Mouse (Mus musculus) kidney, adult 11 months (tissue): ENCODE data around the gene Hps6.

Source experiments
- DNase-seq: peaks from one replicate; pipeline ENCODE4 v3.0.0; 2022

Hps6 gene

GRCm38 (mm10) chr19:46003371-46004226 lies at the start of gene Hps6:
Hps6 (plus strand) TSS chr19:46003508.
- peak; percentile 91 for DNase-seq

DNA sequence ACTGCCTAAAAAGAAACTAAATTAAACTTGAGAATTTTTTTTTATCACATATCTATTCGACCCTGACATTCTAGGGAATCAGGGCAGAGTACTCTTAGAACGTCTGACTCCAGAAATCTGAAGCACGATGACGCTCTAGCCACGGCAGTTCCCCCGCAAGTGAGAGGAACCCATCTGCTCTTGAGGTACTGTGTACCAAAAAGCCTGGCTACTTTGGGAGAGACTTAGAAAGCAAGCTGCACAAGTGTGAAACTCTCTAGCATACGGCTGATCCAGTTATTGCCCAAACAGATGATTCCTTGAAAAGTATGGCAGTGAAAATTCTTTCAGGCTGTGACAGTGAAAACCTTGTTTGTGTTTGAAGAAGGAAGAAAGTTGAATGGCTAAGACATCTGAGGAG lies 46.6 kb upstream of the Hps6 start:
- DNase-seq, result no peak

- DNase-seq, result no peak
Observed at GRCm38 (mm10) chr19:45960770-45961169, 42.5 kb upstream of the Hps6 start.

DNA sequence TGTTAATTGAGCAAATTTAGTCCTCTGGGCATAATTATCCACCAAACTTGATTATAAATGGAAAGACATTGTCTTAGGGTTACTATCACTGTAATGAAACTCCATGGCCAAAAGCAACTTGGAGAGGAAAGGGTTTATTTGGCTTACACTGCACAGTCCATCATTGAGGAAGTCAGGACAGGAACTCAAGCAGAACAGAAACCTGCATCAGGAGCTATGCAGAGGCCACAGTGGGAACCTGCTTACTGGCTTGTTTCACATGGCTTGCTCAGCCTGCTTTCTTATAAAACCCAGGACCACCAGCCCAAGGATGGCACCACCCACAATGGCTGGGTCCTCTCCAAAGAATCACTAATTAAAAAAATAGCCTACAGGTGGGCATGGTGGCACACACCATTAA lies 18.9 kb upstream of the Hps6 start:
- DNase-seq, result no peak

- no peak for DNase-seq
Observed at GRCm38 (mm10) chr19:45988238-45988637, 15.1 kb upstream of the Hps6 start.

DNA sequence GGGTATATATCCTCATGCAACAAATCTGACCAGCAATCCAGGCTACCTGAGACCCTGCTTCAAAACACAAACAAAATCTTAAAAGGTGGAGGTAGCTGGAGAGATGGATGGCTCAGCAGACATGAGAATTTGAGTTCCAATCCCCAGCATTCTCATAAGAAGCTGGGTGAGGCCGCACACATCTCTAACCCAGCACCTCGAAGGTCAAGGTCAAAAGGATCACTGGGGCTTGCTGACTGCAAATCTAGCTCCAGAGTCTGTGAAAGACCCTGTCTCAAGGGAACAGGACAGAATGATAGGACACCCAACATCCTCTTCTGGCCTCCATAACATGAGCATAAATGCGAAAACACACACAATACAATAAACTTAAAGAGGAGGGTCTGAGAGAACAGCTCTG lies 12.1 kb upstream of the Hps6 start:
- no peak for DNase-seq

DNA sequence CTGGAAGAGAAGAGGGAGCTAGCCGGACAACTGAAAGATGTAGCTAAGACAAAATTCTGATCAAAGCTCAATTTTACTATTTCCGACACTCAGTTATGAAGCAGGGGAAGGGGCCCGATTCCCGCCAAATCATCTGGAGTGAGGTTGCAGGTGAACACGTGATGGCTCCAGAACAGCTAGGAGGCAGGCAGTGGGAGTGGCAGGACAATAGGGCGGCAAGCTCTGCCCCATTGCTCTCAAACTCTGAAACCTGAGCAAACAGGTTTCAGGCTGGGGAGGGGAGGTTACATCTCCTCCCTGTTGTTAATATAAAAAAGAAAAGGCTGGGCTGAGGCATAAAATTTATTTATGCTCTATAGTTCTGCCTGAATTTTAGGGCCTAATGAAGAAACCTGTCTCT lies 9.9 kb upstream of the Hps6 start:
- DNase-seq, result peak; percentile 78

- peak; percentile 77 for DNase-seq
Observed at GRCm38 (mm10) chr19:45993981-45994737, 9.1 kb upstream of the Hps6 start.

DNA sequence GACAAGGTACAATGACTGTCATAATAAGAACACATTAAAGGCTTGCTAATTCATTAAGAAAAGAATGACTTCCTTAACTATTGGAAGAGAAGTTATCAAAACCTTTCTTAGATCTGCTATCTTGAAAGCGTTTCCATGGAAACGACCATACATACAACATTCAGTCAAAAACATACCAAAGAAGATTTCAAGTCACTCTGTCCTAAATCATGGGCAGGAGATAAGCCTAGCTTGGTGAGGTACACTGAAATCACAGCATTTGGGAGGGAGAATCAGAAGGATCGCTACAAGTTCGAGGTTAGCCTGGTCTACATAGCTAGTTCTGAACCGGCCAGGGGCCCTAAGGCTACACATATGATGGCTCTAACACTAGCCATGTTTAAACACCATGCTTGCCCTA lies 5.9 kb upstream of the Hps6 start:
- DNase-seq, result no peak

DNA sequence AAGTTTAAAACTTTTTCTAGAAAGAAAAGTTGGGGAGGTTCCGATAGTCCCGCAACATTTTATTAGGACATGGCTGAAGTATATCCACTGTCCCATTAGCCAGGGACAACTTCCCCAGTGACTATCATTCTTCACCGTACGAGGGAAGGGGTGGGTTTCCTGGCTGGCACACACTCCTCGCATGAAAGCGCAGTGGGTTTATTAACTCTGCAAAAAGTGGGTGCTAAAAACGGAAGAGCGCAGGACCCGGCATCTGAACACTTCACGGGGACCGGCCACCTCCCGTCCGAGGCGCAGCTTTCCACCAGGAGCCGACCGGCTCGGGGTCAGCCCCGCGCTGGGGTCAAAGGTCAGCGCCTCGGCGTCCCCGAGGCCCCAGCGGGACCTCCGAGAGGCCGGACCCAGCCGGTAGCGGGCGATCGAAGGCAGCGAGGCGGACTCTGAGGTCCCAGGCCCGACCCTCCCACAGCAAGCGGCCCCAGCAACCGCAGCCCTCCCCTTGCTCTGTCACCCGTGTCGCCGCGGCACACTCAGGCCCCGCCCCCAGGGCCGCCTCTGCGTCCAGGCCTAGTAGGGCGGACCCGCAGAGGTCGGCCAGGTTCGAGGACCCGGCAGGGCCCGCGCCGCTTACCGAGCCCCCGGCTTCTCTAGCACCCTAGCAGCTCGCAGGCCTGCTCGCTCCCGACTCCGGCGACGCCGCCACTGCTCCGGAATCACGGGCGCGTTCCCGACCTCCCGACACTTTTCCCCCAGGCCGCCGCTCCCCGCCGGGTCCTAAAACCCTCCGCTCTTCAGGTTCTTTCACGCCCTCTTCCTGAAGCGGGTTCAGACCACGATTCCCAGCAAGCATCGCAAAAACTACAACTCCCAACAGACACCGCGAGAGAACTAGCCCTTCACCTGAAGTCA lies 5.3 kb upstream of the Hps6 start, which contains the start of gene Armh3:
TSS of gene Armh3 (minus strand) at position 704 of the 909 bp plus-strand sequence.
- DNase-seq, result peak; percentile 94

- no peak for DNase-seq
Observed at GRCm38 (mm10) chr19:45998694-45999217, 4.6 kb upstream of the Hps6 start.

DNA sequence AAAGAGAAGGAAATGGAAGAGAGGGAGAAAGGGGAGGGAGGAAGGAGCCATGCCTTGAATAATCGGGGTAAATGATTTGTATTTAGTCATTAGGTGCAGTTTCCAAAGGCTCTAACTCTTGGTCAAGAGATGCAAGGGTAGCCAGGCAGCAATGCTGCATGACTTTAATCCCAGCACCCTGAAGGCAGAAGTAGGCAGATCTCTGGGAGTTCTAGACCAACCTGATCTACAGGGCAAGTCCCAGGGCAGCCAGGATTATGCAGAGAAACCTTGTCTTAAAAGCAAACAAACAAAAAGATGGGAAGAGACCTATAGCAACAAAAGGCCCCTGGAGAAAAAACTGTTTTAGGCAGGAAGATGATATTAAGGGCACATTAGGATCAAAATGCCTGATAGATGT lies 3.9 kb upstream of the Hps6 start:
- DNase-seq, result no peak

DNA sequence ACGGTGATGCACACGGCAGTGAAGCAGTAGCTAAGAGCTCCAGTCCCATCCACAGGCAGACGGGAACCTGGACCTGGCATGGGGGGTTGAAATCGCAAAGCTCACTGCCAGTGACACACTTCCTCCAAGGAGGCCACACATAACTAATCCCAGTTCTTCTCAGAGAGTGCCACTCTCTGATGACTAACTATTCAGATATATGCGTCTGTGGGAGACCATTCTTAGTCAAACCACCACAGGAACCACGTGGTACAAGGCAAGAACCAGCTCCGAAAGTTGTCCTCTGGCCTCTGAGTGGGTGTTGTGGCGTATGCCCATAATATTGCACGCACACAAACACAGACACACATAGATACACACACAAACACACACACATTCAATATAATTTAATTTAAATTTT lies 1.0 kb upstream of the Hps6 start:
- DNase-seq, result no peak

GRCm38 (mm10) chr19:46004814-46005466 lies 1.6 kb downstream of the Hps6 start:
- DNase-seq, result no peak

- DNase-seq, result no peak
Observed at GRCm38 (mm10) chr19:46005680-46006079, 2.4 kb downstream of the Hps6 start.

DNA sequence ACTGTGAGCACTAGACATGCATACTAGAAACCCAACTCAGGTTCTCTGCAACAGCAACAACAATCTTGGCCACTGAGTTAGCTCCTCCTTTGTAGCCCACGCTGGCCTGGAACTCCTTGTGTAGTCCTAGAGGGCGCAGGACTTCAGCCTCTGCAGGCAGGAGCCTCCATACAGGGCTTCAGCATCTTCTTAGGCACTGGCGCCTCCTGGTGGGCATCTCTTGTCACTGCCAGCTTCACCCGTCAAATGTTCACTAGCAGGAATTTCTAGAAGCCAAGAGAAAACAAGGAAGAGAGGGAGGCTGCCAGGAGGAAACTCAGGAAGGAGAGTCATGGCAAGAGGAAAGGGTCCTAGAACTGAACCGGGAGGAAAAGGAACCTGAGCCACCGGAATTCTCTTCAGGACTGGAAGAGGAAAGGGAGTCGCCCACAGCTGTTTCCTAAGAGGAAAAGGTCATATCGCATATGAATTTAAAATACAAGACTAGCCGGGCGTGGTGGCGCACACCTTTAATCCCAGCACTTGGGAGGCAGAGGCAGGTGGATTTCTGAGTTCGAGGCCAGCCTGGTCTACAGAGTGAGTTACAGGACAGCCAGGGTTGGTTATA lies 11.4 kb downstream of the Hps6 start:
- peak; percentile 93 for DNase-seq

DNA sequence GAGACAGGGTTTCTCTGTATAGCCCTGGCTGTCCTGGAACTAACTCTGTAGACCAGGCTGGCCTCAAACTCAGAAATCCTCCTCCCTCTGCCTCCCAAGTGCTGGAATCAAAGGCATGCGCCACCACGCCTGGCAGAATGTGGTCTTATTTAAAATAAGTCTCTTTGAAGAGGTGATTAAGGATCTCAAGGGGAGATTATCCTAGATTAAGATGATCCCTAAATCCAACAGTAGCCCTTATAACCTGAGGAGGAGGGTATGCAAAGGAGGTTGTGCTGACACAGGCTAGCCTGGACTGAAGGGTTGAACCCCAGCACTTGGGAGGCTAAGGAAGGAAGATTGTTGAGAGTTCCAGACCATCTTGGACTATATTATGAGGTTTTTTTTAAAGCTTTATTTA lies 12.7 kb downstream of the Hps6 start:
- no peak for DNase-seq

DNA sequence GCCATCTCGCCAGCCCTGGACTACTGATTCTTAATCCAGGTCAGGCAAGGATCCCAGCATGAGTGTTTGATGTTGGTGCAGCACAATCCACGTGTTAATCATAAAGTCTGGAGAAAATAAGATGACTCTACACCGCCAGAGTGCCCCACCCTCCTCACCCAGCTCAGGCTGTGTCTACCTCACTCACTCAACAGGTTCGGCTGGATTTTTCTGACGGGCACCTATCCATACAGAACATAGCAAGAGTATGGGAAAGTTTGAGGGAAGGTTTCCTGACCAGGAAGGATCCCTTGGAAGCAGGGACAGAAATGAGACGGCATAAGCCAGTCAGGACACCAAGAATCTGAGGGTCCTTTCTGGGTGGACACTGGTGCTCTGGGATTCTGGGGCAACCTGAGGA lies 21.7 kb downstream of the Hps6 start:
- no peak for DNase-seq

DNA sequence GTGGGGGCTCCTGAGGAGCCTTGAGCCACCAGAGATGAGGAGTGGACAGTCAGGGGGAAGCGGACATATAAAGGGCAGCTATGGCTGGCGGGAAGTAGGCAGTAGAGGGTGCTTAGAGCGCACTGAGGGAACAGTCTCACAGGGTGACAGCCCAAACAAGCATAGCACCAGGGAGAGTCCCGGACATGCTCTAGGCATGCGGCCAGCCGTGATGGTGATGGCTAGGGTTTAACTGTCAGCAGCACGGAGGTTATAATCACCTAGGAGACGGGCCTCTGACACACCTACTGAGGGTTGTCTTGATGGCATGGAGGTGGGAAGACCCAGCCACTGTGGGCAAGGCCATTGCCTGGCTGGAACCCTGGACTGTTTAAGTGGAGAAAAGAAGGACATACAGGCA lies 23.3 kb downstream of the Hps6 start:
- no peak for DNase-seq

DNA sequence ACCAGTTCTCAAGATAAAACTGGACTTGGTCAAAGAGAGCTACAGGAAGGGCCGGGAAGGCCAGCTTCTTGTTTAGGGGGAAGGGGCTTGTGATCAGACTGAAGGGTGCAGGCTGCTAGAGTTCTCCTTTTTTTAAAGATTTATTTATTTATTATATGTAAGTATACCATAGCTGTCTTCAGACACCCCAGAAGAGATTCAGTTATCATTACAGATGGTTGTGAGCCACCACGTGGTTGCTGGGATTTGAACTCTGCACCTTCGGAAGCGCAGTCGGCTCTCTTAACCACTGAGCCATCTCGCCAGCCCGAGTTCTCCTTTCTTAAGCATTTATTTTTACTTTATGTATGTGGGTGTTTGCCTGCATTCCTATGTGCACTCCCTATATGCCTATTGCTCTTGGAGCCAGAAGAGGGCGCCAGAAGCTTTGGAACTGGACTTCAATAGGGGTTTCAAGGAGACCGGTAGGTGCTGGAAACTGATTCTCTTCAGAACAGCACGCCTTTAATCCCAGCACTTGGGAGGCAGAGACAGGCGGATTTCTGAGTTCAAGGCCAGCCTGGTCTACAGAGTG lies 25.5 kb downstream of the Hps6 start:
- DNase-seq, result no peak

DNA sequence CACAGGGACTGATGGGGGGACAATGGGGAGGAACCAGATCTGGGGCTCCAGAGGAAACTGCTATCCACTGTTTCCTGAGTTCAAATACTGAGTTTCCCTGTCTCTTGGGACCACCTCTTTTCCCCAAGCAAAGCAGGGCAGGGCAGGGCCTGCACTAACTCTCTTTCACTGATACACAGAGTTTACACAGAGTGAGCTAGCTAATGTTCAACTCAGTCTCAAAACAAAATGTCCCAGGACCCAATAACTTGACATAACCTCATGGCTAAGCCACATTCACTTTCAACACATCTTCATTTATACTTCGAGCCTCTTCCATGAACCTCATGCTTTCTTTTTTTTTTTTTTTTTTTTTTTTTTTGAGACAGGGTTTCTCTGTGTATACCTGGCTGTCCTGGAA lies 26.3 kb downstream of the Hps6 start:
- no peak for DNase-seq
